Mouse (Mus musculus) cerebellum, postnatal 25 days (tissue): ENCODE results near the gene Rfx7.
A peak's percentile ranks its signal among the peaks of the same experiment; 100 is the strongest.
"Not testable (repeated sequence)": the region's sequence is repeated elsewhere in the genome, so short reads cannot be mapped to it uniquely, and the experiment has no call there.

Source experiments
- DNase-seq, 2 experiments: peaks; one replicate each; pipeline ENCODE4 v3.0.0; 2021; ENCODE audit warnings: mixed read lengths in 2 of 2

Rfx7 gene

GRCm38 (mm10) chr9:72641093-72641680 is 109.1 kb downstream of the Rfx7 start:
- no peak for DNase-seq

- DNase-seq: not testable (repeated sequence)
Observed at GRCm38 (mm10) chr9:72642756-72643447, 110.9 kb downstream of the Rfx7 start.

GRCm38 (mm10) chr9:72643651-72644417 is 111.8 kb downstream of the Rfx7 start:
- DNase-seq: no peak

GRCm38 (mm10) chr9:72644418-72645110 is 112.5 kb downstream of the Rfx7 start:
- no peak for DNase-seq

- no peak for DNase-seq
Observed at GRCm38 (mm10) chr9:72649781-72650180, 117.7 kb downstream of the Rfx7 start.

GRCm38 (mm10) chr9:72652961-72653360 is 120.9 kb downstream of the Rfx7 start:
- DNase-seq: no peak

- DNase-seq: no peak
Observed at GRCm38 (mm10) chr9:72653533-72653932, 121.5 kb downstream of the Rfx7 start.

GRCm38 (mm10) chr9:72654593-72655242 is 122.7 kb downstream of the Rfx7 start:
- DNase-seq: peak; percentile 25 to 60

GRCm38 (mm10) chr9:72655602-72656001 is 123.6 kb downstream of the Rfx7 start:
- no peak for DNase-seq

GRCm38 (mm10) chr9:72656491-72656890 is 124.5 kb downstream of the Rfx7 start:
- no peak for DNase-seq

- no peak for DNase-seq
Observed at GRCm38 (mm10) chr9:72656940-72657339, 124.9 kb downstream of the Rfx7 start.

- DNase-seq: no peak
Observed at GRCm38 (mm10) chr9:72657694-72658093, 125.7 kb downstream of the Rfx7 start.

GRCm38 (mm10) chr9:72660139-72660538 is 128.1 kb downstream of the Rfx7 start:
- no peak for DNase-seq

GRCm38 (mm10) chr9:72660911-72661310 is 128.9 kb downstream of the Rfx7 start:
- no peak for DNase-seq

GRCm38 (mm10) chr9:72661561-72661894 is 129.5 kb downstream of the Rfx7 start:
- DNase-seq: no peak

- DNase-seq: peak; percentile 98
Observed at GRCm38 (mm10) chr9:72661895-72662661, 130.0 kb downstream of the Rfx7 start, which contains the start of gene Nedd4. Gene Nedd4, plus strand, starts transcription at chr9:72662346.

- DNase-seq: peak; percentile 75 to 82
Observed at GRCm38 (mm10) chr9:72662691-72663533, 130.9 kb downstream of the Rfx7 start.

GRCm38 (mm10) chr9:72663534-72663918 is 131.5 kb downstream of the Rfx7 start:
- no peak for DNase-seq

GRCm38 (mm10) chr9:72664409-72665351 is 132.6 kb downstream of the Rfx7 start:
- no peak for DNase-seq

GRCm38 (mm10) chr9:72665517-72665916 is 133.5 kb downstream of the Rfx7 start:
- no peak for DNase-seq
